Mouse (Mus musculus) CH12.LX (cell line): ENCODE data around the gene Ace.

ENCODE experiments used
- CTCF ChIP-seq, 2 experiments: IDR thresholded peaks in 1 of 2; conservative IDR thresholded peaks in 1 of 2; 2 replicates each; pipeline ENCODE4 v1.5.1; 2011 to 2012; ENCODE audit warnings: low read depth in 2 of 2, low read length in 2 of 2, improper control_type of control experiment in 1 of 2, inconsistent platforms in 1 of 2, mild to moderate bottlenecking in 1 of 2, moderate library complexity in 1 of 2
- E2F4 ChIP-seq: IDR thresholded peaks from 2 replicates; pipeline ENCODE4 v1.6.1; 2011; ENCODE audit warnings: low read depth, low read length, improper control_type of control experiment; ENCODE audit not compliant: insufficient replicate concordance
- EP300 ChIP-seq: IDR thresholded peaks from 2 replicates; pipeline ENCODE4 v1.6.1; 2011; ENCODE audit warnings: low read length, improper control_type of control experiment
- JUN ChIP-seq: IDR thresholded peaks from 2 replicates; pipeline ENCODE4 v1.6.1; 2011; ENCODE audit warnings: low read depth, mild to moderate bottlenecking, low read length, improper control_type of control experiment, moderate library complexity; ENCODE audit not compliant: insufficient read depth
- MXI1 ChIP-seq: IDR thresholded peaks from 2 replicates; pipeline ENCODE4 v1.6.1; 2011; ENCODE audit warnings: mild to moderate bottlenecking, low read depth, low read length, improper control_type of control experiment
- NELFE ChIP-seq: IDR thresholded peaks from 2 replicates; pipeline ENCODE4 v1.6.1; 2011; ENCODE audit warnings: low read depth, low read length, improper control_type of control experiment
- POLR2A ChIP-seq: IDR thresholded peaks from 2 replicates; pipeline ENCODE4 v1.6.1; 2011; ENCODE audit warnings: low read depth, mild to moderate bottlenecking, improper control_type of control experiment, low read length
- TCF12 ChIP-seq: IDR thresholded peaks from 2 replicates; pipeline ENCODE4 v1.6.1; 2014; ENCODE audit warnings: low read depth, mild to moderate bottlenecking, inconsistent platforms, low read length, improper control_type of control experiment
- USF1 ChIP-seq: IDR thresholded peaks from 2 replicates; pipeline ENCODE4 v1.6.1; 2014; ENCODE audit warnings: low read depth, mild to moderate bottlenecking, inconsistent platforms, low read length, improper control_type of control experiment
- USF2 ChIP-seq: conservative IDR thresholded peaks from 2 replicates; pipeline ENCODE4 v1.6.1; 2011; ENCODE audit warnings: low read depth, low read length, improper control_type of control experiment
- ZNF384 ChIP-seq: IDR thresholded peaks from 2 replicates; pipeline ENCODE4 v1.6.1; 2012; ENCODE audit warnings: low read depth, low read length, improper control_type of control experiment, inconsistent platforms

- TF ChIP-seq E2F4 (no peak), USF2 (no peak), POLR2A (no peak), CTCF (conservative IDR thresholded peaks at IDR 0.05 in 1 of 2, IDR thresholded peaks at IDR 0.05 in 1 of 2; ENCODE audit: low read depth in 2 of 2, low read length in 2 of 2) (no peak), TCF12 (no peak), EP300 (no peak), ZNF384 (no peak), USF1 (no peak), NELFE (no peak), MXI1 (no peak), JUN (no peak)
Measured at GRCm38 (mm10) chr11:105978634-105979033, 10.9 kb downstream of the Ace start.
